Mouse (Mus musculus): ENCODE data around the gene Dbp.

- TF ChIP-seq POLR2A (IDR thresholded peaks at IDR 0.05; ENCODE audit: borderline replicate concordance, extremely low read depth, insufficient read depth, insufficient read length, poor library complexity, severe bottlenecking) (no peak), CTCF (IDR thresholded peaks at IDR 0.05; ENCODE audit: borderline replicate concordance, extremely low read depth, insufficient read depth, insufficient read length) (no peak)
Observed at GRCm38 (mm10) chr7:45677627-45678295, 27.1 kb upstream of the Dbp start.

Measured in brain, embryonic 14.5 days (tissue).